Mouse (Mus musculus) small intestine, adult 2 months (tissue): ENCODE measurements around the gene Erap1.
"Not testable (repeated sequence)": the region's sequence is repeated elsewhere in the genome, so short reads cannot be mapped to it uniquely, and the experiment has no call there.

Source experiments
- CTCF ChIP-seq: fragments of 200-500 bp; IDR thresholded peaks from 2 replicates; pipeline ENCODE4 v1.5.1; 2012; ENCODE audit warnings: low read depth, mild to moderate bottlenecking, control low read depth, inconsistent platforms, low read length, moderate library complexity, mixed read lengths; ENCODE audit not compliant: insufficient replicate concordance, insufficient read length; ENCODE audit errors: extremely low read depth
- POLR2A ChIP-seq: fragments of 200-500 bp; IDR thresholded peaks from 2 replicates; pipeline ENCODE4 v1.6.1; 2012; ENCODE audit warnings: low read depth, mild to moderate bottlenecking, control low read depth, inconsistent platforms, low read length, moderate library complexity

DNA sequence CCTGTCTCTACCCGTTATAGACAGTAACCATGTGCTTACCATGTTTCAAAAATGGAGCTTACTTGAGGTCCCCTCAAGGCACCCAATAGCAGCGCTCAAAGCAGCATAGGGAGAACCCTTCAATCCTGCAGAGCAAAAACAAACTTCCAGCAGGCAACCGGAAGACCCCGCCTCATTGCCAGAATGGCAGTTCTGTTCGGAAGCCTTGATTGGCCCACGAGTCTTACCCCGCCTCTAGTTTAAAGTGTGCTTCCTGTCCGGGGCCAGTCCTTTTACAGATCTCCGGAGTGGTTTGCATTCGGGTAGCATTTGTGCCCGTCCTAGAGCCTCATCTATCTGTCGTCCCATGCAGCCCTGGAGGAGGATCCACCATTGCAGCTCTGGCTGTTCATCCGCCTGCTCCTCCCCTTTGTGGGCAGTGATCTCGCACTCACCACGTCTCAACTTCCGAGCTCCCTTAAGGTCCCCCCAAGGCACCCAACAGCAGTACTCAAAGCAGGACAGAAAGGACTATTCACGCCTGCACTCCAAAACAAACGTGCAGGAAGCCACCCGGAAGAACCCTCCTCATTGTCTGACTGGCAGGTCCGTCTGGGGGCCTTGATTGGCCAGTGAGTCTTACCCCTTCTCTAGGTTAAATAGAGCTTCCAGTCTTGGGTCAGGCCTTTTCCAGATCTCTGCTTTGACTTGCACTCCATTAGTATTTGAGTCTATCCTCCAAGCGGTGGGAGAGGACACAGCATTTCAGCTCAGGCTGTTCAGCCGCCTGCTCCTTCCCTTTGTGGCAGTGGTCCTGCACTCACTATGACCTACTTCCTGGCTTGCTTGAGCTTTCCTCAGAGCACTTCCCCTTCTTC lies 22.0 kb upstream of the Erap1 start:
- TF ChIP-seq POLR2A, result peak; percentile 42; the same call in 1 of the 2 replicates
- not testable (repeated sequence) for TF ChIP-seq CTCF
